Mouse (Mus musculus) liver, embryonic 14.5 days (tissue): ENCODE measurements around the gene Kmt2b.

Experiments used
- CTCF ChIP-seq: IDR thresholded peaks from 2 replicates; pipeline ENCODE4 v1.5.1; 2016; ENCODE audit warnings: antibody characterized with exemption, low read depth, control low read depth
- EP300 ChIP-seq: IDR thresholded peaks from 2 replicates; pipeline ENCODE4 v1.6.1; 2016; ENCODE audit warnings: antibody characterized with exemption, low read depth

DNA sequence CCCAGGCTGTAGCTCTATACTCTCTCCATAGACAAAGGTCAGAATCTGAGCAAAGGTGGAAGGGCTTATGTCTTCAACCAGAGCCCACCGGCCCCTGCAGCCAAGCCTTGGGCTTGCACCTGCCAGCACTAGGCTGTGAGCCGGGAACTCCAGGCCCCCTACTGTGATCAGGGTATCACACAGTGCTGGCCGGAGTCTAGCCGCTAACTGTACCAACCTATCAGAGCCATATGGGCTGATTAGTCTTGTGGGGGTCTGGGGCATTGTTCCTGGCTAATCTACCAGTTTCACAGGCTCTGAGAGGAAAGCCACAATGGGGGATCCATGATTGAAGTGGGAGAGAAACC lies 3.1 kb upstream of the Kmt2b start:
- TF ChIP-seq CTCF = no peak
- no peak for TF ChIP-seq EP300
